Mouse (Mus musculus): Measurements from ENCODE around the gene Wfdc15b. TPM values are rescaled to one million over a fixed set of nuclear protein-coding genes. Genes with fewer than 3 reads are reported as not detected.

Gene Wfdc15b
- total and polyA plus RNA-seq, 2 experiments from 2014 or later = not detected

- Histone ChIP-seq H3K4me1 (ENCODE audit: insufficient read depth, low read length) (no peaks in the 10 kb centered on the region), H3K27me3 (ENCODE audit: insufficient read depth, low read length) (no peaks in the 10 kb centered on the region), H3K4me2 (ENCODE audit: low read depth, low read length, poor library complexity, severe bottlenecking) (no peak overlapping the region), H3K27ac (ENCODE audit: low read depth, low read length) (no peak overlapping the region), H3K36me3 (ENCODE audit: insufficient read depth, low read length) (no peaks in the 10 kb centered on the region), H3K9ac (replicated peaks; ENCODE audit: low read length, poor library complexity, severe bottlenecking) (no peak overlapping the region), H3K4me3 (ENCODE audit: low read depth, low read length) (no peak overlapping the region), H3K9me3 (ENCODE audit: low read length) (no peaks in the 10 kb centered on the region)
- 89% methylated on average over 5 of the region's 5 CpGs for WGBS
- ATAC-seq (ENCODE audit: low FRiP score) (no peak), DNase-seq (ENCODE audit: low spot score) (no peak)
- no peak for TF ChIP-seq CTCF (IDR thresholded peaks at IDR 0.05)
Measured at GRCm38 (mm10) chr2:164195971-164196699, 25.3 kb downstream of the Wfdc15b start.

- no peak overlapping the region for H3K9ac ChIP-seq (replicated peaks; ENCODE audit: low read length, poor library complexity, severe bottlenecking)
- H3K27me3 ChIP-seq (ENCODE audit: insufficient read depth, low read length) = no peaks in the 10 kb centered on the region
- no peaks in the 10 kb centered on the region for H3K4me1 ChIP-seq (ENCODE audit: insufficient read depth, low read length)
- TF ChIP-seq CTCF (IDR thresholded peaks at IDR 0.05) = no peak
- H3K36me3 ChIP-seq (ENCODE audit: insufficient read depth, low read length) = no peaks in the 10 kb centered on the region
- WGBS = 82% methylated on average over 5 of the region's 5 CpGs
- no peak for DNase-seq (ENCODE audit: low spot score)
- H3K9me3 ChIP-seq (ENCODE audit: low read length) = no peaks in the 10 kb centered on the region
- ATAC-seq (ENCODE audit: low FRiP score) = no peak
- no peak overlapping the region for H3K4me2 ChIP-seq (ENCODE audit: low read depth, low read length, poor library complexity, severe bottlenecking)
- no peak overlapping the region for H3K27ac ChIP-seq (ENCODE audit: low read depth, low read length)
- H3K4me3 ChIP-seq (ENCODE audit: low read depth, low read length) = no peak overlapping the region
Measured at GRCm38 (mm10) chr2:164194959-164195630, 26.4 kb downstream of the Wfdc15b start.

GRCm38 (mm10) chr2:164192279-164192678, 29.2 kb downstream of the Wfdc15b start:
- no peak overlapping the region for H3K4me2 ChIP-seq (ENCODE audit: low read depth, low read length, poor library complexity, severe bottlenecking)
- no peaks in the 10 kb centered on the region for H3K9me3 ChIP-seq (ENCODE audit: low read length)
- H3K4me1 ChIP-seq (ENCODE audit: insufficient read depth, low read length) = no peaks in the 10 kb centered on the region
- no peaks in the 10 kb centered on the region for H3K36me3 ChIP-seq (ENCODE audit: insufficient read depth, low read length)
- ATAC-seq (ENCODE audit: low FRiP score) (no peak), DNase-seq (ENCODE audit: low spot score) (no peak)
- no peak overlapping the region for H3K27ac ChIP-seq (ENCODE audit: low read depth, low read length)
- no peak for TF ChIP-seq CTCF (IDR thresholded peaks at IDR 0.05)
- no peak overlapping the region for H3K4me3 ChIP-seq (ENCODE audit: low read depth, low read length)
- H3K9ac ChIP-seq (replicated peaks; ENCODE audit: low read length, poor library complexity, severe bottlenecking) = no peak overlapping the region
- H3K27me3 ChIP-seq (ENCODE audit: insufficient read depth, low read length) = no peaks in the 10 kb centered on the region

- Histone ChIP-seq H3K27me3 (ENCODE audit: insufficient read depth, low read length) (no peaks in the 10 kb centered on the region), H3K36me3 (ENCODE audit: insufficient read depth, low read length) (no peaks in the 10 kb centered on the region), H3K4me3 (ENCODE audit: low read depth, low read length) (no peak within 1 kb of the TSS), H3K27ac (ENCODE audit: low read depth, low read length) (no peak within 1 kb of the TSS), H3K4me1 (ENCODE audit: insufficient read depth, low read length) (no peaks in the 10 kb centered on the region), H3K4me2 (ENCODE audit: low read depth, low read length, poor library complexity, severe bottlenecking) (no peak within 1 kb of the TSS), H3K9ac (replicated peaks; ENCODE audit: low read length, poor library complexity, severe bottlenecking) (no peak within 1 kb of the TSS), H3K9me3 (ENCODE audit: low read length) (no peaks in the 10 kb centered on the region)
- no peak for TF ChIP-seq CTCF (IDR thresholded peaks at IDR 0.05)
- ATAC-seq (ENCODE audit: low FRiP score) (no peak), DNase-seq (ENCODE audit: low spot score) (no peak)
- 85% methylated on average over 6 of the region's 6 CpGs for WGBS
Measured at GRCm38 (mm10) chr2:164190576-164190975, 30.9 kb downstream of the Wfdc15b start, which contains the start of gene Wfdc12. TSS of gene Wfdc12 (minus strand) at chr2:164190608.

GRCm38 (mm10) chr2:164188722-164189121, 32.7 kb downstream of the Wfdc15b start:
- Histone ChIP-seq H3K4me2 (ENCODE audit: low read depth, low read length, poor library complexity, severe bottlenecking) (no peak overlapping the region), H3K4me3 (ENCODE audit: low read depth, low read length) (no peak overlapping the region), H3K9me3 (ENCODE audit: low read length) (no peaks in the 10 kb centered on the region), H3K9ac (replicated peaks; ENCODE audit: low read length, poor library complexity, severe bottlenecking) (no peak overlapping the region), H3K36me3 (ENCODE audit: insufficient read depth, low read length) (no peaks in the 10 kb centered on the region), H3K27ac (ENCODE audit: low read depth, low read length) (no peak overlapping the region), H3K4me1 (ENCODE audit: insufficient read depth, low read length) (no peaks in the 10 kb centered on the region), H3K27me3 (ENCODE audit: insufficient read depth, low read length) (no peaks in the 10 kb centered on the region)
- ATAC-seq (ENCODE audit: low FRiP score) (no peak), DNase-seq (ENCODE audit: low spot score) (no peak)
- 29% methylated on average over 5 of the region's 5 CpGs for WGBS
- peak; percentile 53 for TF ChIP-seq CTCF (IDR thresholded peaks at IDR 0.05)

GRCm38 (mm10) chr2:164184145-164184719, 37.2 kb downstream of the Wfdc15b start:
- 30% methylated on average over 9 of the region's 9 CpGs for WGBS
- ATAC-seq (ENCODE audit: low FRiP score) = no peak
- H3K4me3 ChIP-seq (ENCODE audit: low read depth, low read length) = no peak overlapping the region
- no peak for DNase-seq (ENCODE audit: low spot score)
- no peak overlapping the region for H3K9ac ChIP-seq (replicated peaks; ENCODE audit: low read length, poor library complexity, severe bottlenecking)
- TF ChIP-seq CTCF (IDR thresholded peaks at IDR 0.05) = no peak
- no peaks in the 10 kb centered on the region for H3K4me1 ChIP-seq (ENCODE audit: insufficient read depth, low read length)
- no peak overlapping the region for H3K27ac ChIP-seq (ENCODE audit: low read depth, low read length)
- H3K9me3 ChIP-seq (ENCODE audit: low read length) = no peaks in the 10 kb centered on the region
- no peaks in the 10 kb centered on the region for H3K36me3 ChIP-seq (ENCODE audit: insufficient read depth, low read length)
- H3K4me2 ChIP-seq (ENCODE audit: low read depth, low read length, poor library complexity, severe bottlenecking) = no peak overlapping the region
- no peaks in the 10 kb centered on the region for H3K27me3 ChIP-seq (ENCODE audit: insufficient read depth, low read length)

All from midbrain, postnatal 0 days (tissue).